Mouse (Mus musculus): ENCODE measurements around the gene Pitpnm1.

GRCm38 (mm10) chr19:4142416-4143173, 42.8 kb downstream of the Pitpnm1 start:
- TF ChIP-seq CTCF (IDR thresholded peaks at IDR 0.05; ENCODE audit: borderline replicate concordance, insufficient read depth, low read length) (no peak), POLR2A (IDR thresholded peaks at IDR 0.05; ENCODE audit: low read depth, low read length) (no peak)
